Mouse (Mus musculus) limb, embryonic 13.5 days (tissue): ENCODE data around the gene Gm6890. TPM values are rescaled to one million over a fixed set of nuclear protein-coding genes. Genes with fewer than 3 reads are reported as not detected.
"Not testable (repeated sequence)": the region's sequence is repeated elsewhere in the genome, so short reads cannot be mapped to it uniquely, and the experiment has no call there.

ENCODE experiments used
- ATAC-seq: fragments of 200-750 bp; cut with Nextera tagmentation; 2 replicates; pipeline ENCODE4 v1.8.0; 2017; ENCODE audit warnings: low read depth, moderate number of reproducible peaks, moderate TSS enrichment; ENCODE audit not compliant: low FRiP score
- H3K27ac ChIP-seq: fragments of 300-500 bp; sonication (generic); 2 replicates; pipeline ENCODE4 v1.5.1; 2015; ENCODE audit warnings: inconsistent platforms, mild to moderate bottlenecking, moderate library complexity
- H3K27me3 ChIP-seq: fragments of 300-500 bp; sonication (generic); 2 replicates; pipeline ENCODE4 v1.6.1; 2015; ENCODE audit warnings: mild to moderate bottlenecking, inconsistent platforms
- H3K36me3 ChIP-seq: fragments of 300-500 bp; sonication (generic); 2 replicates; pipeline ENCODE4 v1.6.1; 2015; ENCODE audit warnings: inconsistent platforms, mild to moderate bottlenecking, moderate library complexity
- H3K4me1 ChIP-seq: fragments of 300-500 bp; sonication (generic); 2 replicates; pipeline ENCODE4 v1.6.1; 2015; ENCODE audit warnings: inconsistent platforms
- H3K4me2 ChIP-seq: fragments of 300-500 bp; sonication (generic); replicated peaks from 2 replicates; pipeline ENCODE4 v1.6.1; 2015; ENCODE audit warnings: inconsistent platforms, mild to moderate bottlenecking, moderate library complexity
- H3K4me3 ChIP-seq: fragments of 300-500 bp; sonication (generic); 2 replicates; pipeline ENCODE4 v1.5.1; 2015; ENCODE audit warnings: moderate library complexity, mild to moderate bottlenecking, inconsistent platforms
- H3K9ac ChIP-seq: fragments of 300-500 bp; sonication (generic); 2 replicates; pipeline ENCODE4 v1.6.1; 2015; ENCODE audit warnings: mild to moderate bottlenecking, inconsistent platforms
- H3K9me3 ChIP-seq: fragments of 300-500 bp; sonication (generic); 2 replicates; pipeline ENCODE4 v1.6.1; 2016; ENCODE audit warnings: inconsistent platforms
- WGBS: fragments of 180-500 bp; shearing (Covaris S2); methylation state at CpG from one replicate; pipeline ENCODE4 v1.1.7; 2015; 5-methylcytosine and 5-hydroxymethylcytosine counted together
- polyA plus RNA-seq: library from polyadenylated mRNA; unstranded; fragments of >200 nt; fragmentation: Nextera tagmentation; extraction: Ambion mirVana; gene quantifications from 2 replicates; pipeline ENCODE4 v1.2.1, GENCODE M21; 2015

The Gm6890 gene
- polyA plus RNA-seq: 0.32 TPM in 1 of 2 replicates, not detected in the other

GRCm38 (mm10) chrX:74740627-74741026, at the start of gene Gm6890:
TSS of gene Gm6890 (plus strand) at chrX:74740927.
- not testable (repeated sequence) for H3K27ac ChIP-seq, H3K4me3 ChIP-seq, H3K36me3 ChIP-seq, H3K4me2 ChIP-seq, ATAC-seq, H3K9me3 ChIP-seq, H3K4me1 ChIP-seq, H3K9ac ChIP-seq, H3K27me3 ChIP-seq
- WGBS: 88% methylated on average over 8 of the region's 9 CpGs

- not testable (repeated sequence) for H3K27ac ChIP-seq, H3K9me3 ChIP-seq, H3K4me3 ChIP-seq, ATAC-seq, H3K9ac ChIP-seq, H3K36me3 ChIP-seq, H3K4me1 ChIP-seq, H3K27me3 ChIP-seq, H3K4me2 ChIP-seq
- 86% methylated on average over 10 of the region's 10 CpGs for WGBS
These were observed 14.5 kb upstream of the Gm6890 start for GRCm38 (mm10) chrX:74726195-74726594.

GRCm38 (mm10) chrX:74770715-74771114, 30.0 kb downstream of the Gm6890 start:
- not testable (repeated sequence) for ATAC-seq, H3K4me3 ChIP-seq, H3K27ac ChIP-seq, H3K27me3 ChIP-seq, H3K4me1 ChIP-seq, H3K9me3 ChIP-seq, H3K4me2 ChIP-seq, H3K36me3 ChIP-seq, H3K9ac ChIP-seq
- no CpG with 5 or more reads among the region's 1 CpGs for WGBS

Other genes with a start within 250 kb of the Gm6890 start
- gene Olfr1326-ps1, start 166.0 kb upstream of the Gm6890 start, polyA plus RNA-seq: not detected in 2 replicates
- not detected in 2 replicates for gene Olfr1325, start 148.2 kb upstream of the Gm6890 start, polyA plus RNA-seq
- gene Gm5640, start 95.3 kb upstream of the Gm6890 start, polyA plus RNA-seq: 0.06 TPM in 1 of 2 replicates, not detected in the other
- gene Gm5936, start 96.3 kb downstream of the Gm6890 start, polyA plus RNA-seq: not detected in 2 replicates